Mouse (Mus musculus): ENCODE measurements around the gene Tubgcp4. TPM values are rescaled to one million over a fixed set of nuclear protein-coding genes. Genes with fewer than 3 reads are reported as not detected.
"Not testable (repeated sequence)": the region's sequence is repeated elsewhere in the genome, so short reads cannot be mapped to it uniquely, and the experiment has no call there.

Tubgcp4 gene
- 1.0 and 3.2 TPM in 2 replicates for polyA plus RNA-seq (2012; ENCODE audit: insufficient read depth, low replicate concordance)

- H3K9me3 ChIP-seq: no peaks in the 10 kb centered on the region
- no peaks in the 10 kb centered on the region for H3K27me3 ChIP-seq (replicated peaks)
- peaks cover 60% of the 10 kb centered on the region for H3K36me3 ChIP-seq (replicated peaks; ENCODE audit: low read length)
- peak within 1 kb of the TSS; percentile 93 for H3K4me3 ChIP-seq (replicated peaks)
- peaks cover 39% of the 10 kb centered on the region for H3K4me1 ChIP-seq
- TF ChIP-seq FLI1 (IDR thresholded peaks at IDR 0.05; ENCODE audit: low read length) (no peak), GATA1 (IDR thresholded peaks at IDR 0.05; ENCODE audit: borderline replicate concordance, low read length) (no peak)
Measured at GRCm38 (mm10) chr2:121170481-121170971, at the start of gene Tubgcp4. Tubgcp4 (plus strand) TSS chr2:121170654.

- H3K9me3 ChIP-seq; H3K36me3 ChIP-seq (replicated peaks; ENCODE audit: low read length); H3K4me3 ChIP-seq (replicated peaks); H3K27me3 ChIP-seq (replicated peaks): not testable (repeated sequence)
- H3K4me1 ChIP-seq: peaks cover 16% of the 10 kb centered on the region
Measured at GRCm38 (mm10) chr2:121126302-121126701, 44.2 kb upstream of the Tubgcp4 start.

- TF ChIP-seq FLI1 (IDR thresholded peaks at IDR 0.05; ENCODE audit: low read length) (no peak), GATA1 (IDR thresholded peaks at IDR 0.05; ENCODE audit: borderline replicate concordance, low read length) (no peak)
- Histone ChIP-seq H3K36me3 (replicated peaks; ENCODE audit: low read length) (no peaks in the 10 kb centered on the region), H3K27me3 (replicated peaks) (peaks cover 5% of the 10 kb centered on the region), H3K9me3 (no peaks in the 10 kb centered on the region), H3K4me1 (peaks cover 16% of the 10 kb centered on the region), H3K4me3 (replicated peaks) (no peak overlapping the region)
Measured at GRCm38 (mm10) chr2:121127536-121127935, 42.9 kb upstream of the Tubgcp4 start.

GRCm38 (mm10) chr2:121128865-121129620 is 41.4 kb upstream of the Tubgcp4 start:
- H3K4me1 ChIP-seq: peaks cover 20% of the 10 kb centered on the region
- H3K27me3 ChIP-seq (replicated peaks): peaks cover 6% of the 10 kb centered on the region
- H3K4me3 ChIP-seq (replicated peaks): no peak overlapping the region
- H3K9me3 ChIP-seq: no peaks in the 10 kb centered on the region
- H3K36me3 ChIP-seq (replicated peaks; ENCODE audit: low read length): no peaks in the 10 kb centered on the region
- TF ChIP-seq GATA1 (IDR thresholded peaks at IDR 0.05; ENCODE audit: borderline replicate concordance, low read length) (no peak), FLI1 (IDR thresholded peaks at IDR 0.05; ENCODE audit: low read length) (no peak)

GRCm38 (mm10) chr2:121132822-121133221 is 37.6 kb upstream of the Tubgcp4 start:
- Histone ChIP-seq H3K4me1 (peaks cover 16% of the 10 kb centered on the region; the same call in 1 of the 2 replicates), H3K9me3 (peaks cover 3% of the 10 kb centered on the region; the same call in 1 of the 2 replicates), H3K4me3 (replicated peaks) (no peak overlapping the region), H3K36me3 (replicated peaks; ENCODE audit: low read length) (peaks cover 3% of the 10 kb centered on the region), H3K27me3 (replicated peaks) (peaks cover 2% of the 10 kb centered on the region)
- no peak for TF ChIP-seq FLI1 (IDR thresholded peaks at IDR 0.05; ENCODE audit: low read length)
- no peak for TF ChIP-seq GATA1 (IDR thresholded peaks at IDR 0.05; ENCODE audit: borderline replicate concordance, low read length)

- Histone ChIP-seq H3K4me1 (peaks cover 38% of the 10 kb centered on the region), H3K36me3 (replicated peaks; ENCODE audit: low read length) (peaks cover 16% of the 10 kb centered on the region), H3K9me3 (peaks cover 3% of the 10 kb centered on the region; the same call in 1 of the 2 replicates), H3K27me3 (replicated peaks) (peaks cover 2% of the 10 kb centered on the region), H3K4me3 (replicated peaks) (no peak overlapping the region)
- TF ChIP-seq GATA1 (IDR thresholded peaks at IDR 0.05; ENCODE audit: borderline replicate concordance, low read length) (no peak), FLI1 (IDR thresholded peaks at IDR 0.05; ENCODE audit: low read length) (no peak)
Measured at GRCm38 (mm10) chr2:121137371-121137770, 33.1 kb upstream of the Tubgcp4 start.

- Histone ChIP-seq H3K36me3 (replicated peaks; ENCODE audit: low read length) (peaks cover 30% of the 10 kb centered on the region), H3K9me3 (peaks cover 3% of the 10 kb centered on the region; the same call in 1 of the 2 replicates), H3K4me1 (peaks cover 35% of the 10 kb centered on the region), H3K4me3 (replicated peaks) (peak overlapping the region; percentile 94), H3K27me3 (replicated peaks) (no peaks in the 10 kb centered on the region)
- TF ChIP-seq GATA1 (IDR thresholded peaks at IDR 0.05; ENCODE audit: borderline replicate concordance, low read length) (no peak), FLI1 (IDR thresholded peaks at IDR 0.05; ENCODE audit: low read length) (no peak)
Measured at GRCm38 (mm10) chr2:121139266-121140017, 31.0 kb upstream of the Tubgcp4 start.

- TF ChIP-seq FLI1 (IDR thresholded peaks at IDR 0.05; ENCODE audit: low read length) (no peak), GATA1 (IDR thresholded peaks at IDR 0.05; ENCODE audit: borderline replicate concordance, low read length) (no peak)
- peak within 1 kb of the TSS; percentile 94 for H3K4me3 ChIP-seq (replicated peaks)
- H3K36me3 ChIP-seq (replicated peaks; ENCODE audit: low read length): peaks cover 38% of the 10 kb centered on the region
- no peaks in the 10 kb centered on the region for H3K27me3 ChIP-seq (replicated peaks)
- H3K4me1 ChIP-seq: peaks cover 35% of the 10 kb centered on the region
- peaks cover 1% of the 10 kb centered on the region; the same call in 1 of the 2 replicates for H3K9me3 ChIP-seq
Measured at GRCm38 (mm10) chr2:121140018-121140882, 30.2 kb upstream of the Tubgcp4 start, which contains the start of the genes Adal and Lcmt2. Adal (plus strand) TSS chr2:121140428. Lcmt2 (minus strand) TSS chr2:121140653.

All from megakaryocyte, embryonic 14.5 days (primary cell).